Mouse (Mus musculus) R1 (cell line): Measurements from ENCODE around the gene Zfhx3.
A peak's percentile ranks its signal among the peaks of the same experiment; 100 is the strongest.

ENCODE experiments used
- DNase-seq: peaks from one replicate; pipeline ENCODE4 v3.0.0-alpha.2; 2018; ENCODE audit warnings: low read depth, low spot score

Gene Zfhx3

GRCm38 (mm10) chr8:108741651-108742050 lies 799.2 kb downstream of the Zfhx3 start:
- DNase-seq, result no peak

- no peak for DNase-seq
Measured at GRCm38 (mm10) chr8:108742465-108742864, 800.0 kb downstream of the Zfhx3 start.

GRCm38 (mm10) chr8:108743238-108743637 lies 800.8 kb downstream of the Zfhx3 start:
- no peak for DNase-seq

GRCm38 (mm10) chr8:108745551-108745950 lies 803.1 kb downstream of the Zfhx3 start:
- no peak for DNase-seq

- no peak for DNase-seq
Measured at GRCm38 (mm10) chr8:108748095-108748494, 805.7 kb downstream of the Zfhx3 start.

GRCm38 (mm10) chr8:108748851-108749376 lies 806.5 kb downstream of the Zfhx3 start:
- DNase-seq, result peak; percentile 67

- DNase-seq, result no peak
Measured at GRCm38 (mm10) chr8:108750806-108751205, 808.4 kb downstream of the Zfhx3 start.

GRCm38 (mm10) chr8:108754556-108754955 lies 812.1 kb downstream of the Zfhx3 start:
- peak; percentile 25 for DNase-seq

GRCm38 (mm10) chr8:108755400-108756325 lies 813.2 kb downstream of the Zfhx3 start:
- no peak for DNase-seq

- peak; percentile 77 for DNase-seq
Measured at GRCm38 (mm10) chr8:108759511-108760330, 817.3 kb downstream of the Zfhx3 start.

- no peak for DNase-seq
Measured at GRCm38 (mm10) chr8:108760745-108761144, 818.3 kb downstream of the Zfhx3 start.

- no peak for DNase-seq
Measured at GRCm38 (mm10) chr8:108762567-108762966, 820.1 kb downstream of the Zfhx3 start.

GRCm38 (mm10) chr8:108764403-108765194 lies 822.2 kb downstream of the Zfhx3 start:
- peak; percentile 22 for DNase-seq

- DNase-seq, result no peak
Measured at GRCm38 (mm10) chr8:108766102-108766501, 823.7 kb downstream of the Zfhx3 start.

GRCm38 (mm10) chr8:108768051-108768450 lies 825.6 kb downstream of the Zfhx3 start:
- DNase-seq, result no peak

- DNase-seq, result no peak
Measured at GRCm38 (mm10) chr8:108770334-108770733, 827.9 kb downstream of the Zfhx3 start.

- DNase-seq, result no peak
Measured at GRCm38 (mm10) chr8:108773436-108773835, 831.0 kb downstream of the Zfhx3 start.

- no peak for DNase-seq
Measured at GRCm38 (mm10) chr8:108778063-108778462, 835.6 kb downstream of the Zfhx3 start.

GRCm38 (mm10) chr8:108778551-108778950 lies 836.1 kb downstream of the Zfhx3 start:
- no peak for DNase-seq

- DNase-seq, result no peak
Measured at GRCm38 (mm10) chr8:108780766-108781165, 838.3 kb downstream of the Zfhx3 start.

- no peak for DNase-seq
Measured at GRCm38 (mm10) chr8:108781192-108781591, 838.7 kb downstream of the Zfhx3 start.
